Mouse (Mus musculus) right cerebral cortex, postnatal 36 days (tissue): ENCODE results near the gene Hap1.
"Not testable (repeated sequence)": the region's sequence is repeated elsewhere in the genome, so short reads cannot be mapped to it uniquely, and the experiment has no call there.

ENCODE experiments used
- DNase-seq, 2 experiments: peaks; one replicate each; pipeline ENCODE4 v3.0.0; 2022; ENCODE audit warnings: low spot score in 2 of 2, mixed read lengths in 1 of 2

Gene Hap1

GRCm38 (mm10) chr11:100318529-100319451 lies 37.1 kb downstream of the Hap1 start:
- no peak for DNase-seq

- DNase-seq: no peak
These were observed 38.0 kb downstream of the Hap1 start for GRCm38 (mm10) chr11:100317826-100318380.

DNA sequence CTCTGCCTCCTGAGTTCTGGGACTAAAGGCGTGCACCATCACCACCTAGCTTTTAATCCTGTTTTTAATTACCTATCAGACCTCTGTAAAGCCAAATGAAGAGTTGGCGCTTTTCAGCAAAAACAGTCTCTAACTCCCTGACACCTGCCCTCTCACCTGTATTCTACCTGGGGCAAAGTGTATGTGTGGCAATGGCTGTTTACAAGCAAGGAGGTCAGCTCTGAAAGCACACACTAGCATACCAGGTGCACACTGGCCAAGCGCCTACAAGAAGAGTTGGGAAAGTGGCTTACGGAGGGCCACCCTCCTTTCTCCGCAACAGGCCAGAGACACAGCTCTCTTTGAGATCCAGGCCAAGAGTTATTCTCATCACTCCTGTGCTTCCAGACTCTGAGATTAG lies 40.5 kb downstream of the Hap1 start:
- DNase-seq: no peak

GRCm38 (mm10) chr11:100313424-100313823 lies 42.5 kb downstream of the Hap1 start:
- DNase-seq: no peak

DNA sequence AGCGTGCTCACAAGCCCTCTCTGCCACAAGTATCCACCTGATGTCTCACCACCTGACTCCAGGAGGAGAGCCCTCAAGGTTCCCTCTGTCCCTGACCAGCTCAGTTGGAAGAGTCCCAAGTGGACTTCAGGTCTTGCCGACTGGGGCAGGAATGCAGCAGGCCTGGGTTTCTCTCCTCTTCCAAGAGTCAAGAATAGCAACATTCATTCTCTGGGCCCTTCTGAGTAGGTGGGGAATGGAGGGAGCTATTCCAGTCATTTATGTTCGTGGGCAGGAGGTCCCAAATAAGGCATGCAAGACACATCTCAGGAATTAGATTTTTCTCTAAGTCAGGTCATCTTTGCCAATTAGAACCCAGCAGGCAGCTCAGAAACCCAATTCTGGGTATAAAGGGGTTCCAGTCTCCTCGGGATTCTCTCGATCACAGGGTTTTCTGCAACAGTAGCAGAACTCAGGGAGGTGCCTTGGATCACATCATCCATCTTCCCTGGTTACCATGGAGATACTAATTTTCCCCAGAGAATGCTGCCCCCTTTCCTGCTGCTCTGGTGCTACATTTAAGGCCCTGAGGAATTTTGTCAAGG lies 43.7 kb downstream of the Hap1 start:
- peak; percentile 22 to 59 for DNase-seq

DNA sequence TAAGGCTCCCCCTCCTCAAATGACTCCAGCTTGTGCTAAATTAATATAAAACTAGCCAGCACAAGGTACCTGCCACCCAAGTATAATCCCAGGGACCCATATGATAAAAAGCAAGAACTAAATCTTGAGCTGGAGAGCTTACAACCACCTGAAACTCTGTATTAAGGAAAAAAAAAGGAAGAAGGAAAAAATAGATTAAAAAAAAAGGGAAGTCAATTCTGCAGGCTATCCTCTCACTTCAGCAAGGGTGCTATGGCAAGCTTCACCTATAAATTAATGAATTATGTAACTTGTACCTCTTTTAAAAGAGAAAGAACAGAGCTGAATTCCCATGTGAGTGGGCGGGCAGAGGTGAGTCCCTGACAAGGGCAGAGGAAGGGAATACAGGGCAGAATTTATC lies 44.3 kb downstream of the Hap1 start:
- DNase-seq: no peak

- DNase-seq: not testable (repeated sequence)
These were observed 47.3 kb downstream of the Hap1 start for GRCm38 (mm10) chr11:100308672-100309071.

GRCm38 (mm10) chr11:100307900-100308299 lies 48.0 kb downstream of the Hap1 start:
- no peak for DNase-seq

DNA sequence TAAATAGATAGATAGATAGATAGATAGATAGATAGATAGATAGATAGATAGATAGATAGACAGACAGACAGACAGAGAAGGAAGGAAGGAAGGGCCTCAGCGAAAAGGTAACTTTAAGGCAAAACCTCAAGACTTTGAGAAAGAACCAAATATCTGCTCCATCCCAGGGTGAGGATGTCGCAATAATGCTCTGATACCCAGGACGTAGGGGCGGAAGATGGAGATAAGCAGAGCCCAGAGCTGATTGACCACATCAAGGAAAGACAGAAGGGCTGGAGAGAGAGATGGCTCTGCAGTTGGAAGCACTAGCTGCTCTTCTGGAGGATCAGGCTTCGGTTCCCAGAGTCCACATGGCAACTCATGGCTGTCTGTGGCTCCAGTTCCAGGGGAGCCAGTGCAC lies 54.6 kb downstream of the Hap1 start:
- DNase-seq: no peak

DNA sequence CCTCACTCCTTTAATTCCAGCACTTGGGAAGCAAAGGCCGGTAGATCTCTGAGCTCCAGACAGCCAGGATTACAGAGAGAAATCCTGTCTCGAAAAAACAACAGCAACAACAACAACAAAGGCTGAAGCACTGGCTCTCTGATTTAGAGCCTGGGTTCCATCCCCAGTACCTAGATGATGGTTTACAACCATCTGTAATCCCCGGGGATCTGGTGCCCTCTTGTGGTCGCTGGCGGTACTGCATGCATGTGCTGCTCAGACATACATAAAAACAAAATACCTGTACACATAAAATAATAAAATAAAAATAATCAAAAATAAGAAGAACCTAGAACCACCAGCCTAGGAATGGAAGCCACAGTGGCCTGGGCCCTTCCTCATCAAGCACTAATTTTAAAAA lies 55.6 kb downstream of the Hap1 start:
- DNase-seq: no peak

- peak; percentile 61 to 80 for DNase-seq
These were observed 57.5 kb downstream of the Hap1 start for GRCm38 (mm10) chr11:100298274-100299036.

GRCm38 (mm10) chr11:100297801-100298200 lies 58.1 kb downstream of the Hap1 start:
- DNase-seq: no peak
